Mouse (Mus musculus): ENCODE data around the gene Gm21970.

Gene Gm21970

DNA sequence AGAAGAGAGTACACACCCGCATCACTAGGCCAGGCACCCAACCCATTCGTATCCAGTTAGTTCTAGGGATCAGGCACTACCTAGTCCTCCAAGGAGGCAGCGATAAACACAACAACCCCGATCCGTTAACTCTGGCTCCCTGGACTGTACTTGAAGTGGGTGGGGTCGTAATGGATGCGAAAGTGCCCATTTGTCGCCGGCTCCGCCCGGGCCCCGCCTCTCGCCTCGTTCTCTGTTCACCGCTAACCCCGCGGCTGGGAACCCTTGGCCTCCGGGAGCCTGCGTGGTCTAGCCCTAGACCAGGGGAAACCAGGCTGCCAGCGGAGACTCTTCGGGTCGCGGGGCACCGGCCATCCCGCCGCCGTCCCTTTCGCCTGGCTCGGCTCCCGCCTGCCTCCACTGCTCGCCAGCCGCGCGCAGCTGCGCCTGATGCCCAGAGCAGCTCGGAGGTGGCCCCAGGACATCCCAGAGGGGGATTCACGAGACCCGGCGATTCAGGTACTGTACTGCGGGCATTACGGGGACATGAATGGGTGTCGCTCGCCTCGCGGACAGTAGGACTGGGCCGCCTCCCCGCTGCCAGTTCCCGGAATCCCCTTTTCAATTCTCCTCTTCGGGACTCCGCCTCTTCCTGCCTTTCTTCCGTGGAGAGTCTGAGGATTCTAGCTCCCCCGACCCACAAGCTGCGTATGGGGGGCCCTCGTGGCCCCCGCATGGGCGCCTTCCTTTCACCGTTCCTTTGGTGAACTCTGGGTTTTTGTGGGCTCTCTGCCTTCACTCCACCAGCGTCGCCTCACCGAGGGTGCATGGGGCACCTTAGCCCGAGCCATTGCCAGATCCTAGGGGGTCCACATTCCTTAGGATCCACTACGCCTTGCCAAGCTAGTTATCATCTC, 18.7 kb upstream of the Gm21970 start, which contains the start of gene Ifnar2:
Gene Ifnar2 (plus strand): TSS at position 207 of the 896 bp plus-strand sequence.
- DNase-seq (ENCODE audit: low spot score in 2 of 2): peak; percentile 63 to 69

DNA sequence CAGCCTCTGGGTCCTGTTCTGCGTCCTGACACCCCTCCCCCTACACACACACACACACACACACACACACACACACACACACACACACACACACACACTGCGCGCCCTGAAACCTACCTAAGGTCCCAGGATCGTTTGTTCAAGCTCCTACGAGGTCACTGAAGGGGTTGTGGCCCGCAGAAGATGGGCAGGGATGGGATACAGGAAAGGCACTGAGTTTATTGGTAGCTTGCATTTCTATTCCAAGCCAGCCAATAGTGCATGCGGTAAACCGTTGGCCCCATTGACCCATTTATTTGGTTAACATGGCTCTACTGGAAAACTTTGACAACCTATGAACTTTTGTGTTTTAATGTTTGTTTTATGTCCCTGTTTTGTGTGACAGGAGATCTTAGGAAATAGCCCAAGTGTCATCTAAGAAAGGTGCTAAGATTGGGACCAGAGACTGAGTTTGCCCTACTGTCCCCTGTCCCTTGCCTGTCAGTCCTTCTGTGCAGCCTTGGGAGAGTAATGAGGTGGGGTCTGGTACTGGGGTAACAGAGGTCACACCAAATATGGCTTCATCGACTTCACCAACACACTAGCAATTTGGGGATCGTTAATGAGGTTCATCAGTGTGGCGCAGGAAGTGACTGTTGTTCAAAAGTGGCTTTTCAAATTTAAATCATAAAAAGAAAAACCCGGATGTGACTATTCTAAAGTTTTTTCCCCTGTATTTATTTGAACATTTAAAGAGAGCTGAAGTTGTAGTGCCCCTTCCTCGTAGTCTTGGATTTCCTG, 17.9 kb upstream of the Gm21970 start:
- DNase-seq (ENCODE audit: low spot score in 2 of 2): no peak

DNA sequence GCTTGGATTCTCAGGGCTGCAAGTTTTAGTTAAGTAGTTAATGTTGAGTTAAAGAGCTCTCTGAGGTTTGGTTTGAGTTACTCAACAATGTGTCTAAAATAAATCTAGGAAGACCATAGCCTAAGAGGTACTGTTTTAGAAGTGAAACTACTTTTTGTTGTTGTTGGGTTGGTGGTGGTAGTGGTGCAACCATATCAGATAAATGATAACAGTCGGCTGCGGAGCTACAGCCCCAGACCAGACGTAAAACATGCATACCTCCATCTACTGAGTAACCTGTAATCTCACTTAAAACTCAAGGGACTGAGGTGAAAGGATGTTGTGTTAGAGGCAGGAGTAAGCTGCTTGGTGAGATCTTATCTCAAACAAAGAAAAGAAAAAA, 17.3 kb upstream of the Gm21970 start:
- no peak for DNase-seq (ENCODE audit: low spot score in 2 of 2)

DNA sequence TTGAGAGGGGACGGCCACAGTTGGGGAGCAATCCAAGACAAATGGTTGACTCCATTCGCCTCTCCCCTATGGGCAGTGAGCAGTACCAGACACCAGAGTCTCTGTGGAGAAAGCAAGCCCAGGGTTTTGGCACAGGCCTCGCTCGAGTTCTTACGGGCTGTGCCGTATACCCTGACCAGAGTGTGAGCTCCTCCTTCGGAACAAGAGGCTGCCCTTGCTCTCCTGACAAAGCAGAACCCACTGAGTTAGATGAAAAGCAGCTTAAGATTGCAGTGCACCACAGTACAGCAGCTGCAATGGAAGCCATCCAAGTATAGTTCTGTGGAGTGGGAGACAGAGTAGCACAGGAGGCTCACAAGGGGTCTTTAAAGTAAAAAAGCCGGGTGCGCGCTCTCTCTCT, 14.8 kb upstream of the Gm21970 start:
- no peak for DNase-seq (ENCODE audit: low spot score in 2 of 2)

DNA sequence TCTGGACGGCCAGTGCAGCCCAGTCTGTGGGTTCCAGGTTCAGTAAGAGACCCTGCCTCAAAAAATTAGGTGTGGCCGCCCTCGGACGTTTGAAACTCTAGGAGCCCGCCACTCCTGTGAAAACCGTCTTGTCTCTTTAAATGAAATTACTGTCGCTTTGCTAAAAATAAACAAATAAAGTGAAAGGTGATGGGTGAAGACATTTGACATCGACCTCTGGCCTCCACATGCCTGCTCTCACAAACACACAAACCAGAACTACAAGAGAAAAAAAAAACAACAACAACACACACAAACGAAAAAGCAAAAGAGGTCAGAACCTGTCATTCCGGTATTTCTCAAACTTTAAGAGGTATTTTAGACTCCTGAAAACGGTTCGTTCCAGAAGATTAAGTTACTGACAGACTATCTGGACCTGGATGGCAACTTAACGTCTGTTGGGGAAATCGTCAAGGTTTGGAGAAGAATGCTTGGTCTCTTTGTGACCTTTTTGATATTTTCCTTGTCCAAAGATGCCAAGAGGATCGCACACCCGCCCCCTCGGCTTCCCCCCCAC, 13.0 kb upstream of the Gm21970 start:
- no peak for DNase-seq (ENCODE audit: low spot score in 2 of 2)

DNA sequence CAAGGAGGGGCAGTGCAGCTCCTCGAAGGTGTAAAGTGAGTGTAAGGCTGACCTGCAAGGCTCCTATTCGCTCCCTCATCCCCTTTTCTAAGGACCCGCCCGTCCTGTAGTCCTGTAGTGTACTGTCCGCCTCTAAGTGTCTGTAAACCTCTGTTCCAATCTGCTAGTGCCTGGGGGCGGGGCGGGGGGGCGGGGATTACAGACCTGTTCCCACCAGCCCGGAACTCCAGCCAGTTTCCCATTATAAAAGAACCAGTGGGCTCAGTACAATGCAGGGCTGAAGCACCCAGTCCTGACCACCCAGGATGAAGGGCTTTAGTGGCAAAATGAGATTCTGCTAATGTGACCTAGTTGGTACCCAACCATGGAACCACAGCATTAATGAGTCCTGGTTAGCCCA, 12.5 kb upstream of the Gm21970 start:
- no peak for DNase-seq (ENCODE audit: low spot score in 2 of 2)

DNA sequence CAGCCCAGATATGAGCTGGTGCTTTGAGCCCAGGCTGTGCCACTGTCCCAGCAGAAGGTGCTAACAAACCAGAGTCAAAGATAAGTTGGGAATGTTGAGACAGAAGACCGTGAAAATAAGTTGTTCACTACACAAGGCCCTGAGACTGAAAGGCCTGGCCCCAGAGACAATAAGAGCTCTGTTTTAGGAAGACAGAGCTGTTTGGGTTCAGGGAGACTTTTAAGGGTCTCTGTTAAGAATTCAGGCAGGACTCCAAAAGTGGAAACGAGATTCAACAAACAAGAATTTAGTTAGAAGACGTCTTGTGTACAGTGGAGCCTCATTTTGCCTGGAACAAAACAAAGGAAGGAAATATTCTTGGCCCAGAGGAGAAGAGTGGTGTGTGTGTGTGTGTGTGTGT, 12.1 kb upstream of the Gm21970 start:
- no peak for DNase-seq (ENCODE audit: low spot score in 2 of 2)

DNA sequence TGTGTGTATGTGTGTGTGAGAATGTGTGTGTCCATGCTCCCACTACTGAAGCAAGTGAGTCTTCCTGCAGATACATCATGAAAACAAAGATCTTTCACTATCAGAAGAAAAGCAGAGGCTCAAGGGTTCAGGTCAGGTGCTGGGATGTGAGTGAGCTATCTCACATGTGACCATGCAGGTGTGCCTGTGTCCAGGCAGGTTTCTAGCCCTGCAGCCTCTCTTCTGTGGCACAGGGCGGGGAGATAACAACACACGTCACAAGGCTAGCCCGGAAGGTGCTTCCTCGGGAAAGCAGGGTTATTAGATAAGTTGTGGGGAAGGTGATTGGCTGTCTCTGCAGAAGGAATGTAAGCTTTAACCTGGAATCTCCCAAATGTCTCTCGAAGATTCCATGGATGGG, 11.4 kb upstream of the Gm21970 start:
- DNase-seq (ENCODE audit: low spot score in 2 of 2): no peak

DNA sequence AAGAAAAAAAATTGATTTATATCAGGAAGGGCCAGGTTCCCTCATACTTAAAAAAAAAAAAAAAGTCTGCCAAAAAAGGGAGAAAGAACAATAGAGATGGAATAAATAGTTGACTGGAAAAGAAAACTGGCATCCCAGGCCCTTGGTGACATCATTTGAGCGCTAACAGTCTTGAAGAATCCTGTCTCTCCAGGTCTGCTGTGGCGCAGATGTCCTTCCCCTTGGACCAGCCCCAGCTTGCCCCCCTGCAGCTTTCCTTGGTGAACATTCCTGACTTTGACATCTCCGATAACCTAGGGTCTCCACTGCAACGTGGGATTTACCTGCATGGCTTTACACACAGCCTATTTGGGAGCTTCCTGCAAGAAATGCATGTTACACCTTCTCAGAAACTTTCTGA, 9.9 kb upstream of the Gm21970 start:
- DNase-seq (ENCODE audit: low spot score in 2 of 2): no peak

DNA sequence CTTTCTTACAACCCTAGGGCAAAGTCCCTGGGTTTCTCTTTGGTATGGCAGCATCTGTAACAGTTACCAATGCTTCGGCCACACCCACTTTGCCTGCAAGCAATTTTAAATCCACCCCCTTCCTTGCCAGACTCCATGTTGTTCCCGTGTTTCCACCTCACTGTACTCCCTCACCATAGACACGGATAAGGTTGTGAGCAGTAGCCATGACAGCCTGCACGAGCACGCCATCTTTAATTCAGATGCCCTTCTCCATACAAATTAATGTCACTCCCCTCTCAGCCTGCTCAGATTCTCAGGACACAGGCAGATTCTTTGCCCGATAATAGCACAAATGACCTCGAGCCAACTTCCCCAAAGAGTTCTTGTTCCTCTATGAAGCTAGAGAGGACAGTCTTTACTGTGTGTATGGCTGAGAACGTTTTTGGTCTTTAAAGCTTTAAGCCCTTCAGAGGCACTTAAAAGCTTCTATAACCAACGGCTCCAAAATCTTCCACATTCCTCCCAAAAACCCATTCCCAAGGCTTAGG, 9.2 kb upstream of the Gm21970 start:
- no peak for DNase-seq (ENCODE audit: low spot score in 2 of 2)

DNA sequence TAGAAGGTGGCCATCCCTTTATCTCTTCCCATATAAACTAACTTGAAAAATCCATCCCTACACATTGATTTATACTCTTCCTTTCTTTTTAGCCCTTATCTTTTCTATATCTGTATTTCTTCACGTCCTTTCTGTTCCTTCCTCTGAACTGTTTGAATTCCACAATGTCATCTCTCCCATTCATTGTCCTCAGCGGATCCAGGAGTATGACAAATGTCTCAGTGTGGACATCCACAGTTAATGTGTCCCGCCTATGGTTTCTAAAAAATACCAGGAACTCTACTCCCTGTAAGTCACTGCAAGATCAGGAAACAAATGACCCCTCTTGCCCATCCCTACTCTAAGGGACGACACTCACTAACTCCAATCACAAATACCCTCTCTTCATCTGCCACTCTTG, 7.3 kb upstream of the Gm21970 start:
- DNase-seq (ENCODE audit: low spot score in 2 of 2): no peak

DNA sequence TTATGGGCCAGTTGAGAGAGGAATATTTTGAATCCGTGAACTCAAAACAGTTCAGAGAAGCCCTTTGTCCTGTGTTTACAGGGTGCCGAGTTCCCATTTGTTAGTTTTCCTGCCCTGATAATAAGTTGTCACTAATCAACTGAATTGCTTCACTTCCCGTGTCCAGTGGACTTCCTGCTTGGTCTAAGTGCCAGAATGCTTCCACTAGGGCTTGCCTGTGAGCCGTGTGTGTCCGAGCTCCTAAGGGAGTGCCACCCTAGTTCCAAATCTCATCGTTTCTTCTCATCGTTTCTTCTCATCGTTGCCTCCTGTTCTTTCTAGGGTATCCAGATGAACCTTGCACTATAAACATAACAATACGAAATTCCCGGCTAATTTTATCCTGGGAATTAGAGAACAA, 5.9 kb upstream of the Gm21970 start:
- no peak for DNase-seq (ENCODE audit: low spot score in 2 of 2)

DNA sequence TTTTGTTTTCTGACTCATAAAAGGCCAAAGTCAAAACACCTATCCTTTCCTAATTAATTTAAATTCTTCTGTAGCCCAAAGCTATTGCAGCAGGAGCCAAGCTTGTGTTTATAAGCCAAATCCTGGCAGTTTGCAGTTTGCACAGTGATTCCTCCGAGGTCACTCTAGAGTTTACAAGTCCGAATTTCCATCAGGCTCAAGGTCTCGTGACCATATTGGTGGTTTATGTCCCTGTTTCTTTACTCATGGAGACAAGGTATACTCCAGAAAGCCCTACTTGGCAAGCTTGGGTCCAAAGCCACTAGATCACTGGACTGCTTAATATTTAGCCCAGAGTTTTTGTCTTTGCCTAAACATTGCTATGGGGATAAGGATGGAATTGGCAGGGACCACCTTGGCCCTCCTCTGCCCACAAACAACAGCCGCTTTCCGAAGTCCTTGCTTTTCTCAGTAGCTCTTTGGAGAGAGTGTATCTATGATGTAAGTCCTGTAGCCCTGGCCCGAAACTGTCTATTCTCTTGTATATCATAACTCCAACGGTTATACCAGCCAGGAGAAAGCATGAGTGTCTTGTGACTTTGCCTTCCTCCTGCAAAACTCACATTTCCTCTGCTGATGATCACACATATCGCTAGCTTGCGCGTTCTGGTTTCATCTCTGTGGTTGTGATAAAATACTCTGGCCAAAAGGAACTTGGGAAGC, 5.0 kb upstream of the Gm21970 start:
- DNase-seq (ENCODE audit: low spot score in 2 of 2): no peak

DNA sequence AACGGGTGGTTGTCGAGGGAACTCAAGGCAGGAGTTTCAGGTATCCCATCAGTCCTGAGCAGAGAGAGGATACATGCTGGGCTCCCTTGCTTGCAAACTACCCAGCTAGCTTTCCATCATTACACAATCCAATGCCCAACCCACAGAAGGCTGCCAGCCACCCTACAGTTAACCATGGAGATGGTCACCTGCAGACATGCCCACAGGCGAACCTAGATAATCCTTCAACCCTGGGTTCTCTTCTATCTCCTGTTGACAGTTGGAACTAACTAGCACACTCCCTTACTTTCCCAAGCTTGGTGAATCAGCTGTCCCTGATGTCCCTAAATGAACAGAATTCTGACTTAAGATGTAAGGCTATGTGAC, 4.4 kb upstream of the Gm21970 start:
- DNase-seq (ENCODE audit: low spot score in 2 of 2): no peak

DNA sequence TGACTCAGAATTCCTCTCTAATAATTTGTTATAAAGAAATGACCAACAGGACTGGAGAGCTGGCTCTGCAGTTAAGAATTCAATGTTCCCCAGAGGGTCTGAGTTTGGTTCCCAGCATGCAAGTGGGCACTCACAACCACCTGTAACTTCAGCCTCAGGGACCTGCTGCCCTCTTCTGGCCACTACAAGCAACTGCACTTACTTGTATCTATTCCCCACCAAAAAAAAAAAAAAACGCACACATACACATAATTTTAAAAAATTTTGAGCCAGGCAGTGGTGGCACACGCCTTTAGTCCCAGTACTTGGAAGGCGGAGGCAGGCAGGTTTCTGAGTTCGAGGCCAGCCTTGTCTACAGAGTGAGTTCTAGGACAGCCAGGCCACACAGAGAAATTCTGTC, 1.4 kb upstream of the Gm21970 start:
- DNase-seq (ENCODE audit: low spot score in 2 of 2): no peak

DNA sequence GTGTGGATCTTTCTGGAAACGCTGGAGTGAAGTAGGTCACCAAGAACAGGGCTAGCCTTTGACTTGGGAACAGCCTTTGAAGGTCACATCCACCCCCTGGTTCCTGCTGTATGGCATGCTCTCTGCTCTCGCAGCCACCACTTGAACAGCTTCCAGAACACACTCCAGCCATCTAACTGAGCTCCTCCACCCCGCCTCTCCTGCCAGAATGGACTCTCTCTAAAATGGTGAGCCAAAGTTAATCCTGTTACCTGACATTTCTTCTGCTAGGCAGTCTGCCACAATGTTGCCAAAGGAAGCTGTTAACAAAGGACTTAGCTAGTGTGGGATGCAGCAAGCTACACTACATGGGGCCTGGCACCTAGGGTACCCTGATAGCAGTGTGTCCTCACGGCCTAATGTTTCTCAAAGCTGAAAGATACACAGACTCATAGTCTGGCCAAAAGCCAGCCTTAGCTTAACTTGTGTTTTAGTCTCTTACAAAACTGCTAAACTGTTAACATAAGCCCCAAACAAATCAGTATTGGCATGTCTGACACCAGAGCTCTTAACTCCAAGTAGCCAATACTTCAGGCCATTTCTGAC, 3.4 kb downstream of the Gm21970 start:
- DNase-seq (ENCODE audit: low spot score in 2 of 2): no peak

DNA sequence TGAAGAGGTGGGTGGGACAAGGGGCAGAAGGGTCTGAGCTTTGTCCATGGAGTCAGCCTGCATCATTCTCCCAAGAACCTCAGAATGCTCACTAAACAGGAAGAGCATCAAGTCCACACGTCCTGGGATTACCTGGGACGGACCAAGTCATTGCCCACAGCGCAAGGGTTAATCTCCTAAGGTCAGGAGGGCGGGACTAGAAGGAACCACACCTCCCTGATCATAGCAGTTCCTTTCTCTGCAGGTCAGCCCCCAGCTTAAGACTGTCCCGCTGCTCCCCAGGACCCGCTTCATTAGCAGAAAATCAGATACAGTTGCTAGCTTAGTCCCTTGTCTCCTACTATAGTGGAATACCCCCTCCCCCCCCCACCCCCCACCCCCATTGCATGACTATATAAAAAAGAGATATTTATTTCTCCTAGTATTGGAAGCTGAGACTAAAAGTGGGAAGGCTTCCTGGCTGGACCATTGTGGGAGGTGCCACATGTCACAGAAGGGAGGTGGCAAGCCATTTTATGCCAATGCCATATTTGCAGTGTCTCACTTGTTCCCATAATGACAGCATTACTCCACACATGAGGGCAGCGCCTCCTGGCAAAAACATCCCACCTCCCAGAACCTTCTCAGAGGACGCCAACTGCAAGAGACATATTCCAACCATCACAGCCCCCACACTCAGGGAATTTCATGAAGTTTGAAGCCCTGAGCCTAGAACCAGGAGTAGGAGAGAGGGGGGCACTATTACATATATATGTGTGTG, 4.3 kb downstream of the Gm21970 start:
- DNase-seq (ENCODE audit: low spot score in 2 of 2): no peak

DNA sequence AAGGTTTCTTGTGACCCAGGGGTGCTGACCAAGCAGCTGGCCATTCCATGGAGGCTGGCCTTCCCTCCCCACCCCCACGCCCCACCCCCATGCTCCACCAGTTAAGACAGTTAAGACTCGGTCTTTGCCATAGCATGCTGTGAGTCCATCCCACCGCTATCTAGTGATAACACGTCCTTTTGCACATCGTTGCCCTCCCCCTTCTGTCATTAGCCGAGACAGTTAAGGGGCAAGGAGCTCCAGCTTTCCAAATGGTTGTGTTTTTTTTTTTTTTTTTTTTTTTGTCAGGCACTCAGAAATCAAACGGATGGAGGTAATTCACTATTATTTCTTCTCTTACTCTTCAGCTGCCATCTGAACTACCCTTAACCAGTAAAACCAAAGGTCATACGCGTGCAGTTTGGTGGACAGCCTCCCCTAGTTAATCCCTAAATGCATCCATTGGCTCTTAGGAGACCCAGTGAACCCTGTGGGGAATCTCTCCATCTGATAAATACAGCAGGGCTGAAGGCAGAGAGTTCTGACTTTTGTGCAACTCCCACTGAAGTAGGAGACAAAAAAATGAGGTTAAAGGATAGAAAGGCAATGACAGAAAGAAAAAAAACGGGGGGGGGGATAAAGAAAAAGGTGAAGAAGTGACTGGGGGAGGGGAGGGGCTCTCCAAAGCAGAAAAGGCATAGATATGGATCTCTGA, 5.5 kb downstream of the Gm21970 start:
- DNase-seq (ENCODE audit: low spot score in 2 of 2): no peak

DNA sequence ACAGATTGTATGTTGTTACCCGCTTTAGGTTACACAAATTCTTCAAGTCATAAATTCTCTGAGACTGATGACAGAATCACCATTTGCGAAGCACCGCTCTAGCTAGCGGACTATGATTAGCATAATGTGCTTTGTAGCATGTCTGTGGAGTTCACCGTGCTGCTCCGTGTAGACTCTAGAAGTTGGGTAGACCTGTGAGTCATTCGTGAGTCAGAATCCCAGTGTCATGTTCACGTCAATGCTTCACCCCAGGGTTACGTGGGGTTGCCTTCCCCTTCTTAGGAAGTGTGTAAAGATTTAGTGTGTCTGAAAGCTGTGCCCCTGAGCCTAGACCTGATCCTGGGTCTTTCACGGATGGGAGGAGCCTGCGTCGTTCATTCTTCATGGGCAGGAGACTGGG, 6.5 kb downstream of the Gm21970 start:
- DNase-seq (ENCODE audit: low spot score in 2 of 2): no peak

DNA sequence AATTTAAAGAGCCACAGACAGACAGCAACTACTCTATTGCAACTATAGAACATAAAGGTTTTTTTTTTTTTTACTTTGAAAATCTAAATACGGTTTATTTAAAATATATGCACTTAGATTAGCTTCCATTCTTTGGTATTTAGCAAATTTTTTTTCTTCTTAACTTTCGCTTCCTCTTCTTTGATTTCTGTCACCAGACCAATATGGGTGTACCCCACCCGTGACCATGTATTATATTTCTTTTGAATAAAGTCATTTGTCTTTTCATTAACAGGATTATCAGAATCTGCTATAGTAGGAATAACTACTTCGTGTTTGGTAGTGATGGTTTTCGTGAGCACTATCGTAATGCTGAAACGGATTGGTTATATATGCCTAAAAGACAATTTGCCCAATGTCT, 7.4 kb downstream of the Gm21970 start:
- DNase-seq (ENCODE audit: low spot score in 2 of 2): no peak

All from thymus, postnatal 10 days (tissue).